Mouse (Mus musculus): ENCODE results near the gene Lancl1. TPM values are rescaled to one million over a fixed set of nuclear protein-coding genes. Genes with fewer than 3 reads are reported as not detected.

Gene Lancl1
- polyA plus RNA-seq, 1 experiment from 2014 or later, result 68.0 TPM

- no peaks in the 10 kb centered on the region for H3K4me1 ChIP-seq (ENCODE audit: insufficient read depth, low read depth, low read length)
- no peak overlapping the region for H3K4me2 ChIP-seq (replicated peaks; ENCODE audit: low read depth, low read length)
- no peak overlapping the region for H3K9ac ChIP-seq (replicated peaks; ENCODE audit: low read depth)
- peaks cover 7% of the 10 kb centered on the region; the same call in 1 of the 2 replicates for H3K36me3 ChIP-seq (ENCODE audit: insufficient read depth, low read length)
- no peaks in the 10 kb centered on the region for H3K27me3 ChIP-seq (replicated peaks; ENCODE audit: insufficient read depth, low read length)
- no peak for TF ChIP-seq EP300 (IDR thresholded peaks at IDR 0.05)
- no peak for TF ChIP-seq CTCF (IDR thresholded peaks at IDR 0.05)
- H3K4me3 ChIP-seq (ENCODE audit: low read depth, low read length), result no peak overlapping the region
- WGBS, result 86% methylated on average over 10 of the region's 10 CpGs
- ATAC-seq (no peak), DNase-seq (ENCODE audit: low spot score) (no peak)
- no peaks in the 10 kb centered on the region for H3K9me3 ChIP-seq (ENCODE audit: low read length)
- no peak overlapping the region for H3K27ac ChIP-seq (ENCODE audit: low read length)
These were observed 16.6 kb downstream of the Lancl1 start for GRCm38 (mm10) chr1:67022051-67022450.

- Histone ChIP-seq H3K9ac (replicated peaks; ENCODE audit: low read depth) (no peak overlapping the region), H3K27me3 (replicated peaks; ENCODE audit: insufficient read depth, low read length) (no peaks in the 10 kb centered on the region), H3K4me2 (replicated peaks; ENCODE audit: low read depth, low read length) (no peak overlapping the region), H3K4me1 (ENCODE audit: insufficient read depth, low read depth, low read length) (no peaks in the 10 kb centered on the region), H3K4me3 (ENCODE audit: low read depth, low read length) (no peak overlapping the region), H3K27ac (ENCODE audit: low read length) (no peak overlapping the region), H3K9me3 (ENCODE audit: low read length) (no peaks in the 10 kb centered on the region), H3K36me3 (ENCODE audit: insufficient read depth, low read length) (peaks cover 7% of the 10 kb centered on the region; the same call in 1 of the 2 replicates)
- no peak for DNase-seq (ENCODE audit: low spot score)
- TF ChIP-seq CTCF (IDR thresholded peaks at IDR 0.05), result no peak
- TF ChIP-seq EP300 (IDR thresholded peaks at IDR 0.05), result no peak
- WGBS, result 60% methylated on average over 13 of the region's 13 CpGs
- no peak for ATAC-seq
These were observed 18.0 kb downstream of the Lancl1 start for GRCm38 (mm10) chr1:67020637-67021161.

- Histone ChIP-seq H3K27me3 (replicated peaks; ENCODE audit: insufficient read depth, low read length) (no peaks in the 10 kb centered on the region), H3K9ac (replicated peaks; ENCODE audit: low read depth) (no peak overlapping the region), H3K4me3 (ENCODE audit: low read depth, low read length) (no peak overlapping the region), H3K27ac (ENCODE audit: low read length) (no peak overlapping the region), H3K36me3 (ENCODE audit: insufficient read depth, low read length) (peaks cover 7% of the 10 kb centered on the region; the same call in 1 of the 2 replicates), H3K4me1 (ENCODE audit: insufficient read depth, low read depth, low read length) (no peaks in the 10 kb centered on the region), H3K9me3 (ENCODE audit: low read length) (no peaks in the 10 kb centered on the region), H3K4me2 (replicated peaks; ENCODE audit: low read depth, low read length) (no peak overlapping the region)
- no peak for TF ChIP-seq EP300 (IDR thresholded peaks at IDR 0.05)
- no peak for TF ChIP-seq CTCF (IDR thresholded peaks at IDR 0.05)
- ATAC-seq, result no peak
- peak; percentile 35 for DNase-seq (ENCODE audit: low spot score)
- WGBS, result 69% methylated on average over 13 of the region's 13 CpGs
These were observed 21.4 kb downstream of the Lancl1 start for GRCm38 (mm10) chr1:67017101-67017870.

GRCm38 (mm10) chr1:67014205-67014604, 24.5 kb downstream of the Lancl1 start:
- H3K27ac ChIP-seq (ENCODE audit: low read length), result no peak overlapping the region
- H3K4me1 ChIP-seq (ENCODE audit: insufficient read depth, low read depth, low read length), result no peaks in the 10 kb centered on the region
- H3K4me3 ChIP-seq (ENCODE audit: low read depth, low read length), result no peak overlapping the region
- H3K9ac ChIP-seq (replicated peaks; ENCODE audit: low read depth), result no peak overlapping the region
- no peaks in the 10 kb centered on the region for H3K9me3 ChIP-seq (ENCODE audit: low read length)
- H3K36me3 ChIP-seq (ENCODE audit: insufficient read depth, low read length), result no peaks in the 10 kb centered on the region
- H3K4me2 ChIP-seq (replicated peaks; ENCODE audit: low read depth, low read length), result no peak overlapping the region
- peak; percentile 54 for TF ChIP-seq CTCF (IDR thresholded peaks at IDR 0.05)
- no peak for TF ChIP-seq EP300 (IDR thresholded peaks at IDR 0.05)
- WGBS, result 45% methylated on average over 2 of the region's 2 CpGs
- ATAC-seq (no peak), DNase-seq (ENCODE audit: low spot score) (peak; percentile 61)
- no peaks in the 10 kb centered on the region for H3K27me3 ChIP-seq (replicated peaks; ENCODE audit: insufficient read depth, low read length)

GRCm38 (mm10) chr1:67010520-67010919, 28.2 kb downstream of the Lancl1 start:
- ATAC-seq (no peak), DNase-seq (ENCODE audit: low spot score) (no peak)
- Histone ChIP-seq H3K4me2 (replicated peaks; ENCODE audit: low read depth, low read length) (no peak overlapping the region), H3K9ac (replicated peaks; ENCODE audit: low read depth) (no peak overlapping the region), H3K9me3 (ENCODE audit: low read length) (no peaks in the 10 kb centered on the region), H3K4me1 (ENCODE audit: insufficient read depth, low read depth, low read length) (no peaks in the 10 kb centered on the region), H3K27me3 (replicated peaks; ENCODE audit: insufficient read depth, low read length) (no peaks in the 10 kb centered on the region), H3K27ac (ENCODE audit: low read length) (no peak overlapping the region), H3K36me3 (ENCODE audit: insufficient read depth, low read length) (peaks cover 15% of the 10 kb centered on the region; the same call in 1 of the 2 replicates), H3K4me3 (ENCODE audit: low read depth, low read length) (no peak overlapping the region)
- TF ChIP-seq CTCF (IDR thresholded peaks at IDR 0.05) (no peak), EP300 (IDR thresholded peaks at IDR 0.05) (no peak)
- WGBS, result 82% methylated on average over 3 of the region's 3 CpGs

GRCm38 (mm10) chr1:67003699-67004098, 35.0 kb downstream of the Lancl1 start:
- ATAC-seq, result peak; percentile 44

More at GRCm38 (mm10) chr1:67003699-67004098, 35.0 kb downstream of the Lancl1 start:
- Histone ChIP-seq H3K4me2 (replicated peaks; ENCODE audit: low read depth, low read length) (no peak overlapping the region), H3K27ac (ENCODE audit: low read length) (no peak overlapping the region), H3K4me3 (ENCODE audit: low read depth, low read length) (no peak overlapping the region), H3K9me3 (ENCODE audit: low read length) (no peaks in the 10 kb centered on the region), H3K36me3 (ENCODE audit: insufficient read depth, low read length) (peaks cover 20% of the 10 kb centered on the region; the same call in 1 of the 2 replicates), H3K27me3 (replicated peaks; ENCODE audit: insufficient read depth, low read length) (no peaks in the 10 kb centered on the region), H3K4me1 (ENCODE audit: insufficient read depth, low read depth, low read length) (peaks cover 3% of the 10 kb centered on the region), H3K9ac (replicated peaks; ENCODE audit: low read depth) (no peak overlapping the region)
- 44% methylated on average over 3 of the region's 3 CpGs for WGBS
- peak; percentile 68 for DNase-seq (ENCODE audit: low spot score)
- no peak for TF ChIP-seq CTCF (IDR thresholded peaks at IDR 0.05)
- no peak for TF ChIP-seq EP300 (IDR thresholded peaks at IDR 0.05)

Measured in lung, postnatal 0 days (tissue).